Mouse (Mus musculus): ENCODE measurements around the gene Rpl18.

The Rpl18 gene

GRCm38 (mm10) chr7:45739820-45740219 is 24.6 kb downstream of the Rpl18 start:
- no peak for DNase-seq

GRCm38 (mm10) chr7:45741308-45741707 is 26.1 kb downstream of the Rpl18 start:
- DNase-seq, result no peak

- no peak for DNase-seq
Observed at GRCm38 (mm10) chr7:45741777-45742176, 26.5 kb downstream of the Rpl18 start.

- peak; percentile 28 for DNase-seq
Observed at GRCm38 (mm10) chr7:45742338-45742737, 27.1 kb downstream of the Rpl18 start.

GRCm38 (mm10) chr7:45744387-45744786 is 29.1 kb downstream of the Rpl18 start:
- DNase-seq, result peak; percentile 82

GRCm38 (mm10) chr7:45746518-45746917 is 31.3 kb downstream of the Rpl18 start:
- DNase-seq, result no peak

- DNase-seq, result no peak
Observed at GRCm38 (mm10) chr7:45747450-45747849, 32.2 kb downstream of the Rpl18 start.

GRCm38 (mm10) chr7:45748110-45748509 is 32.9 kb downstream of the Rpl18 start:
- DNase-seq, result no peak

- DNase-seq, result no peak
Observed at GRCm38 (mm10) chr7:45749401-45749800, 34.1 kb downstream of the Rpl18 start.

GRCm38 (mm10) chr7:45750162-45750561 is 34.9 kb downstream of the Rpl18 start:
- DNase-seq, result no peak

GRCm38 (mm10) chr7:45755703-45756102 is 40.4 kb downstream of the Rpl18 start:
- DNase-seq, result no peak

- no peak for DNase-seq
Observed at GRCm38 (mm10) chr7:45759400-45759799, 44.1 kb downstream of the Rpl18 start.

- no peak for DNase-seq
Observed at GRCm38 (mm10) chr7:45760151-45760550, 44.9 kb downstream of the Rpl18 start.

GRCm38 (mm10) chr7:45765995-45766394 is 50.7 kb downstream of the Rpl18 start:
- no peak for DNase-seq

GRCm38 (mm10) chr7:45766764-45767163 is 51.5 kb downstream of the Rpl18 start:
- DNase-seq, result no peak

GRCm38 (mm10) chr7:45767500-45767899 is 52.2 kb downstream of the Rpl18 start:
- DNase-seq, result no peak
